Mouse (Mus musculus): ENCODE results near the gene Tcf23. TPM values are rescaled to one million over a fixed set of nuclear protein-coding genes. Genes with fewer than 3 reads are reported as not detected.
"Not testable (repeated sequence)": the region's sequence is repeated elsewhere in the genome, so short reads cannot be mapped to it uniquely, and the experiment has no call there.

Tcf23 gene
- total and polyA plus RNA-seq, 2 experiments: under 0.01 to 0.06 TPM

GRCm38 (mm10) chr5:31000122-31000521, 31.7 kb downstream of the Tcf23 start:
- no peak for TF ChIP-seq CTCF (IDR thresholded peaks at IDR 0.05; ENCODE audit: low read depth, low read length)
- no peak for TF ChIP-seq POLR2A (IDR thresholded peaks at IDR 0.05; ENCODE audit: extremely low read depth, insufficient read depth, low read length)
- no peaks in the 10 kb centered on the region for H3K36me3 ChIP-seq (ENCODE audit: control insufficient read depth, insufficient read depth, low read length)
- no peak overlapping the region for H3K4me3 ChIP-seq (ENCODE audit: insufficient read depth, low read depth, low read length)
- no peaks in the 10 kb centered on the region for H3K27me3 ChIP-seq (ENCODE audit: control insufficient read depth, insufficient read depth, low read length)
- no peak overlapping the region for H3K27ac ChIP-seq (replicated peaks; ENCODE audit: insufficient read depth, low read depth, low read length)
- H3K9ac ChIP-seq (ENCODE audit: low read depth, low read length): no peak overlapping the region
- no peak for DNase-seq (ENCODE audit: extremely low read depth, low read depth, low spot score)
- WGBS: 78% methylated on average over 7 of the region's 7 CpGs
- H3K79me2 ChIP-seq (ENCODE audit: control insufficient read depth, insufficient read depth, low read length): no peaks in the 10 kb centered on the region
- H3K4me1 ChIP-seq (ENCODE audit: control insufficient read depth, insufficient read depth, low read length): peaks cover 1% of the 10 kb centered on the region; the same call in 1 of the 2 replicates

GRCm38 (mm10) chr5:31000993-31001392, 32.5 kb downstream of the Tcf23 start:
- TF ChIP-seq POLR2A (IDR thresholded peaks at IDR 0.05; ENCODE audit: extremely low read depth, insufficient read depth, low read length) (no peak), CTCF (IDR thresholded peaks at IDR 0.05; ENCODE audit: low read depth, low read length) (no peak)
- H3K36me3 ChIP-seq (ENCODE audit: control insufficient read depth, insufficient read depth, low read length): no peaks in the 10 kb centered on the region
- DNase-seq (ENCODE audit: extremely low read depth, low read depth, low spot score): no peak
- no peak overlapping the region for H3K27ac ChIP-seq (replicated peaks; ENCODE audit: insufficient read depth, low read depth, low read length)
- H3K27me3 ChIP-seq (ENCODE audit: control insufficient read depth, insufficient read depth, low read length): no peaks in the 10 kb centered on the region
- H3K9ac ChIP-seq (ENCODE audit: low read depth, low read length): no peak overlapping the region
- no peaks in the 10 kb centered on the region for H3K4me1 ChIP-seq (ENCODE audit: control insufficient read depth, insufficient read depth, low read length)
- H3K79me2 ChIP-seq (ENCODE audit: control insufficient read depth, insufficient read depth, low read length): no peaks in the 10 kb centered on the region
- no peak overlapping the region for H3K4me3 ChIP-seq (ENCODE audit: insufficient read depth, low read depth, low read length)
- WGBS: 77% methylated on average over 2 of the region's 2 CpGs

- H3K4me1 ChIP-seq (ENCODE audit: control insufficient read depth, insufficient read depth, low read length): no peaks in the 10 kb centered on the region
- no peaks in the 10 kb centered on the region for H3K27me3 ChIP-seq (ENCODE audit: control insufficient read depth, insufficient read depth, low read length)
- TF ChIP-seq POLR2A (IDR thresholded peaks at IDR 0.05; ENCODE audit: extremely low read depth, insufficient read depth, low read length) (no peak), CTCF (IDR thresholded peaks at IDR 0.05; ENCODE audit: low read depth, low read length) (no peak)
- H3K36me3 ChIP-seq (ENCODE audit: control insufficient read depth, insufficient read depth, low read length): no peaks in the 10 kb centered on the region
- DNase-seq (ENCODE audit: extremely low read depth, low read depth, low spot score): no peak
- no peak overlapping the region for H3K9ac ChIP-seq (ENCODE audit: low read depth, low read length)
- no peak overlapping the region for H3K4me3 ChIP-seq (ENCODE audit: insufficient read depth, low read depth, low read length)
- no peak overlapping the region for H3K27ac ChIP-seq (replicated peaks; ENCODE audit: insufficient read depth, low read depth, low read length)
- no peaks in the 10 kb centered on the region for H3K79me2 ChIP-seq (ENCODE audit: control insufficient read depth, insufficient read depth, low read length)
- WGBS: 85% methylated on average over 4 of the region's 4 CpGs
Observed at GRCm38 (mm10) chr5:31001560-31001959, 33.1 kb downstream of the Tcf23 start.

- peak; percentile 58 for DNase-seq (ENCODE audit: extremely low read depth, low read depth, low spot score)
- H3K9ac ChIP-seq (ENCODE audit: low read depth, low read length): no peak overlapping the region
- no peaks in the 10 kb centered on the region for H3K27me3 ChIP-seq (ENCODE audit: control insufficient read depth, insufficient read depth, low read length)
- no peaks in the 10 kb centered on the region for H3K4me1 ChIP-seq (ENCODE audit: control insufficient read depth, insufficient read depth, low read length)
- TF ChIP-seq CTCF (IDR thresholded peaks at IDR 0.05; ENCODE audit: low read depth, low read length) (peak; percentile 81), POLR2A (IDR thresholded peaks at IDR 0.05; ENCODE audit: extremely low read depth, insufficient read depth, low read length) (no peak)
- H3K4me3 ChIP-seq (ENCODE audit: insufficient read depth, low read depth, low read length): no peak overlapping the region
- no peak overlapping the region for H3K27ac ChIP-seq (replicated peaks; ENCODE audit: insufficient read depth, low read depth, low read length)
- H3K79me2 ChIP-seq (ENCODE audit: control insufficient read depth, insufficient read depth, low read length): no peaks in the 10 kb centered on the region
- no peaks in the 10 kb centered on the region for H3K36me3 ChIP-seq (ENCODE audit: control insufficient read depth, insufficient read depth, low read length)
- 10% methylated on average over 5 of the region's 5 CpGs for WGBS
Observed at GRCm38 (mm10) chr5:31004184-31004583, 35.7 kb downstream of the Tcf23 start.

- no peaks in the 10 kb centered on the region for H3K27me3 ChIP-seq (ENCODE audit: control insufficient read depth, insufficient read depth, low read length)
- H3K36me3 ChIP-seq (ENCODE audit: control insufficient read depth, insufficient read depth, low read length): no peaks in the 10 kb centered on the region
- H3K4me1 ChIP-seq (ENCODE audit: control insufficient read depth, insufficient read depth, low read length): no peaks in the 10 kb centered on the region
- TF ChIP-seq POLR2A (IDR thresholded peaks at IDR 0.05; ENCODE audit: extremely low read depth, insufficient read depth, low read length) (no peak), CTCF (IDR thresholded peaks at IDR 0.05; ENCODE audit: low read depth, low read length) (no peak)
- no peak overlapping the region for H3K27ac ChIP-seq (replicated peaks; ENCODE audit: insufficient read depth, low read depth, low read length)
- H3K9ac ChIP-seq (ENCODE audit: low read depth, low read length): no peak overlapping the region
- WGBS: 79% methylated on average over 3 of the region's 3 CpGs
- H3K79me2 ChIP-seq (ENCODE audit: control insufficient read depth, insufficient read depth, low read length): no peaks in the 10 kb centered on the region
- H3K4me3 ChIP-seq (ENCODE audit: insufficient read depth, low read depth, low read length): no peak overlapping the region
- DNase-seq (ENCODE audit: extremely low read depth, low read depth, low spot score): no peak
Observed at GRCm38 (mm10) chr5:31012737-31013136, 44.3 kb downstream of the Tcf23 start.

- H3K27me3 ChIP-seq (ENCODE audit: control insufficient read depth, insufficient read depth, low read length): no peaks in the 10 kb centered on the region
- H3K4me1 ChIP-seq (ENCODE audit: control insufficient read depth, insufficient read depth, low read length): no peaks in the 10 kb centered on the region
- H3K79me2 ChIP-seq (ENCODE audit: control insufficient read depth, insufficient read depth, low read length): no peaks in the 10 kb centered on the region
- H3K27ac ChIP-seq (replicated peaks; ENCODE audit: insufficient read depth, low read depth, low read length): no peak overlapping the region
- 20% methylated on average over 2 of the region's 2 CpGs for WGBS
- H3K4me3 ChIP-seq (ENCODE audit: insufficient read depth, low read depth, low read length): no peak overlapping the region
- H3K9ac ChIP-seq (ENCODE audit: low read depth, low read length): no peak overlapping the region
- TF ChIP-seq CTCF (IDR thresholded peaks at IDR 0.05; ENCODE audit: low read depth, low read length) (no peak), POLR2A (IDR thresholded peaks at IDR 0.05; ENCODE audit: extremely low read depth, insufficient read depth, low read length) (no peak)
- H3K36me3 ChIP-seq (ENCODE audit: control insufficient read depth, insufficient read depth, low read length): no peaks in the 10 kb centered on the region
- no peak for DNase-seq (ENCODE audit: extremely low read depth, low read depth, low spot score)
Observed at GRCm38 (mm10) chr5:31015913-31016312, 47.5 kb downstream of the Tcf23 start.

GRCm38 (mm10) chr5:31021790-31022189, 53.3 kb downstream of the Tcf23 start:
- H3K27ac ChIP-seq (replicated peaks; ENCODE audit: insufficient read depth, low read depth, low read length); H3K9ac ChIP-seq (ENCODE audit: low read depth, low read length); H3K79me2 ChIP-seq (ENCODE audit: control insufficient read depth, insufficient read depth, low read length); H3K36me3 ChIP-seq (ENCODE audit: control insufficient read depth, insufficient read depth, low read length); DNase-seq (ENCODE audit: extremely low read depth, low read depth, low spot score); H3K27me3 ChIP-seq (ENCODE audit: control insufficient read depth, insufficient read depth, low read length); H3K4me1 ChIP-seq (ENCODE audit: control insufficient read depth, insufficient read depth, low read length); H3K4me3 ChIP-seq (ENCODE audit: insufficient read depth, low read depth, low read length): not testable (repeated sequence)
- 86% methylated on average over 5 of the region's 5 CpGs for WGBS
